Mouse (Mus musculus) left cerebral cortex, postnatal 10 days (tissue): ENCODE results near the gene Map3k20. TPM values are rescaled to one million over a fixed set of nuclear protein-coding genes. Genes with fewer than 3 reads are reported as not detected.
A peak's percentile ranks its signal among the peaks of the same experiment; 100 is the strongest.

Source experiments
- DNase-seq, 2 experiments: peaks; one replicate each; pipeline ENCODE4 v3.0.0; 2021 to 2022; ENCODE audit warnings: low spot score in 2 of 2, mixed read lengths in 1 of 2; ENCODE audit errors: extremely low spot score in 1 of 2
- intact Hi-C: fragments of 180-260 bp; cut with DNase I; formaldehyde crosslinking; loops from one replicate; pipeline ENCODE4 v1.15.1; 2025
- total RNA-seq, 2 experiments: library from RNA; stranded (reverse); gene quantifications; 2 replicates each; pipeline ENCODE4 v1.2.3; 2021

Map3k20 gene
- total RNA-seq = 10 to 100 TPM; 11.1 to 12.7 TPM

GRCm38 (mm10) chr2:72285256-72285887 is at the start of gene Map3k20:
Map3k20 (plus strand) TSS chr2:72285637.
- intact Hi-C loops = no loop called here
- peak; percentile 26 to 86 for DNase-seq

- no peak for DNase-seq
- intact Hi-C loops = loop anchor here (5.0 to 10.0 kb wide), 2 partner anchors 276 to 1039 kb away; no protein-coding TSS in a partner anchor
These were observed 47.0 kb upstream of the Map3k20 start for GRCm38 (mm10) chr2:72238421-72238820.

- no peak for DNase-seq
These were observed 46.5 kb upstream of the Map3k20 start for GRCm38 (mm10) chr2:72238925-72239324.

GRCm38 (mm10) chr2:72239456-72239855 is 46.0 kb upstream of the Map3k20 start:
- no peak for DNase-seq
- intact Hi-C loops = loop anchor here (5.0 to 10.0 kb wide), 2 partner anchors 275 to 1038 kb away; no protein-coding TSS in a partner anchor

More at GRCm38 (mm10) chr2:72238925-72239324, 46.5 kb upstream of the Map3k20 start:
- intact Hi-C loops = loop anchor here (5.0 to 10.0 kb wide), 2 partner anchors 276 to 1038 kb away; no protein-coding TSS in a partner anchor

GRCm38 (mm10) chr2:72239993-72240392 is 45.4 kb upstream of the Map3k20 start:
- intact Hi-C loops = loop anchor here (5.0 to 10.0 kb wide), 2 partner anchors 275 to 1037 kb away; no protein-coding TSS in a partner anchor
- no peak for DNase-seq

GRCm38 (mm10) chr2:72240691-72241090 is 44.7 kb upstream of the Map3k20 start:
- intact Hi-C loops = no loop called here
- DNase-seq = no peak

- intact Hi-C loops = no loop called here
- DNase-seq = no peak
These were observed 43.5 kb upstream of the Map3k20 start for GRCm38 (mm10) chr2:72241714-72242472.

GRCm38 (mm10) chr2:72242910-72243675 is 42.3 kb upstream of the Map3k20 start:
- no peak for DNase-seq
- intact Hi-C loops = no loop called here

- no peak for DNase-seq
- intact Hi-C loops = no loop called here
These were observed 39.8 kb upstream of the Map3k20 start for GRCm38 (mm10) chr2:72245631-72246030.

GRCm38 (mm10) chr2:72246376-72246775 is 39.1 kb upstream of the Map3k20 start:
- DNase-seq = no peak
- intact Hi-C loops = no loop called here

GRCm38 (mm10) chr2:72247819-72248218 is 37.6 kb upstream of the Map3k20 start:
- intact Hi-C loops = no loop called here
- DNase-seq = no peak

- DNase-seq = no peak
- intact Hi-C loops = no loop called here
These were observed 32.6 kb upstream of the Map3k20 start for GRCm38 (mm10) chr2:72252510-72253505.

GRCm38 (mm10) chr2:72253882-72254281 is 31.6 kb upstream of the Map3k20 start:
- intact Hi-C loops = no loop called here
- DNase-seq = no peak

- DNase-seq = no peak
- intact Hi-C loops = no loop called here
These were observed 30.4 kb upstream of the Map3k20 start for GRCm38 (mm10) chr2:72254813-72255582.

GRCm38 (mm10) chr2:72260704-72261103 is 24.7 kb upstream of the Map3k20 start:
- intact Hi-C loops = no loop called here
- DNase-seq = no peak

GRCm38 (mm10) chr2:72262814-72263480 is 22.5 kb upstream of the Map3k20 start:
- no peak for DNase-seq
- intact Hi-C loops = no loop called here

GRCm38 (mm10) chr2:72267390-72267789 is 18.0 kb upstream of the Map3k20 start:
- no peak for DNase-seq
- intact Hi-C loops = no loop called here
